Mouse (Mus musculus): ENCODE data around the gene Ier5.

Ier5 gene

GRCm38 (mm10) chr1:155075856-155076255 is 23.6 kb downstream of the Ier5 start:
- DNase-seq, result no peak

GRCm38 (mm10) chr1:155074856-155075255 is 24.6 kb downstream of the Ier5 start:
- no peak for DNase-seq

GRCm38 (mm10) chr1:155073905-155074304 is 25.5 kb downstream of the Ier5 start:
- no peak for DNase-seq

- no peak for DNase-seq
These were observed 26.3 kb downstream of the Ier5 start for GRCm38 (mm10) chr1:155073133-155073532.

GRCm38 (mm10) chr1:155071287-155071876 is 28.1 kb downstream of the Ier5 start:
- no peak for DNase-seq

GRCm38 (mm10) chr1:155070561-155071286 is 28.7 kb downstream of the Ier5 start:
- DNase-seq, result no peak

GRCm38 (mm10) chr1:155069696-155070095 is 29.7 kb downstream of the Ier5 start:
- no peak for DNase-seq

GRCm38 (mm10) chr1:155066196-155066595 is 33.2 kb downstream of the Ier5 start:
- no peak for DNase-seq

GRCm38 (mm10) chr1:155065068-155065701 is 34.3 kb downstream of the Ier5 start:
- no peak for DNase-seq

- DNase-seq, result no peak
These were observed 34.8 kb downstream of the Ier5 start for GRCm38 (mm10) chr1:155064649-155065048.

GRCm38 (mm10) chr1:155064111-155064510 is 35.3 kb downstream of the Ier5 start:
- DNase-seq, result peak; percentile 31

- peak; percentile 91 for DNase-seq
These were observed 36.5 kb downstream of the Ier5 start for GRCm38 (mm10) chr1:155062963-155063362.

- DNase-seq, result no peak
These were observed 37.4 kb downstream of the Ier5 start for GRCm38 (mm10) chr1:155062057-155062456.

GRCm38 (mm10) chr1:155060832-155061801 is 38.3 kb downstream of the Ier5 start:
- peak; percentile 33 for DNase-seq

GRCm38 (mm10) chr1:155060261-155060660 is 39.2 kb downstream of the Ier5 start:
- DNase-seq, result peak; percentile 40

GRCm38 (mm10) chr1:155059505-155059904 is 39.9 kb downstream of the Ier5 start:
- no peak for DNase-seq

GRCm38 (mm10) chr1:155058099-155059012 is 41.1 kb downstream of the Ier5 start:
- DNase-seq, result no peak

GRCm38 (mm10) chr1:155056166-155056565 is 43.3 kb downstream of the Ier5 start:
- no peak for DNase-seq

GRCm38 (mm10) chr1:155055041-155055440 is 44.4 kb downstream of the Ier5 start:
- no peak for DNase-seq

GRCm38 (mm10) chr1:155054366-155054965 is 45.0 kb downstream of the Ier5 start:
- no peak for DNase-seq

- DNase-seq, result no peak
These were observed 46.1 kb downstream of the Ier5 start for GRCm38 (mm10) chr1:155053296-155053695.

Data from cerebellum, adult 11-12 months (tissue).